Mouse (Mus musculus) ES-CJ7 (cell line): ENCODE results near the gene Sytl2.

Source experiments
- DNase-seq: peaks from one replicate; pipeline ENCODE4 v3.0.0; 2011; ENCODE audit warnings: low read depth, low spot score

The Sytl2 gene

DNA sequence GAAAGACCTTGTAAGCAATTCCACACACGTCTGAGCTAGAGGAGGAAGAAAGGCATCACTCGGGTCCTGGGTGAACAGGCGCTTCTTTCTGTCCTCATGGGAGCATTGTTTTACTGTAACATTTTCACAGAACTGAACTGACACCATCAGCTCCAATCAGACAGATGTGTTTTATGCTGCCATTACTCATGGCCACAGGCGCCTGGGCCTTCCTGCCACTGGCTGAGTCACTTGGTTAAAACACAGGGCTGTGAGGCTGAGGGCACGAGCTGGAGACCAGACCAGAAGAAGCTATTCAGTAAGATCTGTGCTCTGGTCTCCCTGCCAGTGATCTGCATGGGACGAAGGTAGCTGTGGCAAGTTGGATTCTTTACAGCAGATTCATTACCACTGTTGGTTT is 6.0 kb downstream of the Sytl2 start:
- no peak for DNase-seq

DNA sequence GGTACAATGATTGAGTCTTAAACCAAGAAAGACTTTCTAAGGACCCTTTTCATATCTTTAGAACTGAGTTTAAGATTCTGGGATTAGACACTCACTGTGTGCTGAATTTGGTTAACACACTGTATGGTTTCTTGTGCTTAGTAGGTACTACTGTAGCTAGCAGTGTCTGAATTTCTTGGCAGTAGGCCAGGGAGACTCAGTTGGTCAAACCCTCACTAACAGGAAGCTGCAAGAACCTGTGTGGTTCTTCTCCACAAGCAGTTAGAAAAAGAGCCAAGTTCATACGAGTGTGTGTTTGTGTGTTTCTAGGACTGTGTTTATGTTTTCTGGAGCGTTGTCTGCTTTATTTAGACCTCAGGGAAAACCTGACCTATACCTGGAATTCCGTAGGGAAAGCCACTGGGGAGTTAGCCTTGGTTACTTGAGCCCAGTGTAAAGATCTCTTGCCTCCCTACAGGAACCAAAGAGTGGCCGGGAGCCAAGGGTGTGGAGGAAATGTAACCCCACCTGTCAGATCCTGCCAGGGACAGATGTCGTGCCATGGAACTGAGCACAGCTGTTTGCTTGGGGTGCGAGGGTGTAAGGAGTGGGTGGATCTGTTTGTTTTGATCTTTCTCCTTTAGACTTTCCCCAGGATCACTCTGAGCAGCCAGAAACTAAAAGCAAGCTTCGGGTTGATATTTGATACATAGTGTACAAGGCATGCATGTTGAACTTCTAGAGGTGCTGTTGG is 10.3 kb downstream of the Sytl2 start:
- no peak for DNase-seq

DNA sequence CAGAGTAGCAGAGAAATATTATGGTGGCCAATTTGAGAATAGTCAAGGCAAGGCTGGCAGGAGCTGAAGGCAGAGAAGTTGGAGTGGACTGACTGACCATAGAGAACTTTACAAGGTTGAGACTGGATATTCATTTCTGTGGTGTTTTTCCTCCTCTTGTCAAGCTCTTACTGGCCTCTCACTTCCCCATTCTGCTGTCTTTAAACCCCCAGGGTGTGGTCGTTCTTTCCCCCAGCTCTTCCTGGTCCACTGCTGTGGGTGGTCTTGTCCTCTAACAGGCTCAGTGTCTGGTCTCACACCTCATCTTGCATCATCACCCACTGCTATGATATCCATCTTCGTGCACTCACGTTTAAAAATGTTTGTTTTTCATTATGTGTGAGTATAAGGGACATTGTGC is 11.4 kb downstream of the Sytl2 start:
- no peak for DNase-seq

DNA sequence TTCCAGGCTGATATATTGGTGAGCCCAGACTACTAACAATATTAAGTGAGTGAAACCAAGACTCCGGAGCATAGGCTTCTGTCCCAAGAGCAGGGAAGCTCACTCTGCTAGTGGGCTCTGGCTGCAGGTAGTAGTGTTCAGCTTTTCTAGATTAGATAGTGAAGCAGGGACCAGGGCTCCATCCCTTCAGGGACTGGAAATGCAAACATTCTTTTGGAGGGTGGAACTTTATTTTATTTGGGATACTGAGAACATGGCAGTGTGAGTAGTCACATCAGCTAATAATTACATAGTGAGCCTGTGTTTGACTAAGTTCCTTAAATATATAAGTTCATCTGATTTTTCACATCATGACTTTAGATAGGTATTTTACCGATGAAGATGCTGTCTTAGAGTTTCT is 14.8 kb downstream of the Sytl2 start:
- DNase-seq = no peak

DNA sequence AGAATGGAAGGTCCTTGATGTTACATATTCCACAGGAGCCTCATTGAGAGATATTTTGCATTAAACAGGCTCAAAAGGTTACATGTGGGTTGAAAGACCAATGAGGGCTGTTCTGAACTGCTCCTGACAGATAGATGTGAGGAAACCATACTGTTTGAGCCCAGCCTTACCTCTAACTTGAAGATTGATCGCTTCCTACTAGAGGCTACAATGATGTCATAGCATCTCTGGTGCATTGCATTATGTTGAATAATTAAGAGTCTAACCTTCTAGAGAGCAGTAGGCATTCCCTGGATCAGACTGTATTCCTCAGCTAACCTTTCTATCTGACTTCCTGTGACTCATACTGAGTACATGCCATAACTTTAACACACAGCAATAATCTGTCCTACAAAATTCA is 17.4 kb downstream of the Sytl2 start:
- no peak for DNase-seq

DNA sequence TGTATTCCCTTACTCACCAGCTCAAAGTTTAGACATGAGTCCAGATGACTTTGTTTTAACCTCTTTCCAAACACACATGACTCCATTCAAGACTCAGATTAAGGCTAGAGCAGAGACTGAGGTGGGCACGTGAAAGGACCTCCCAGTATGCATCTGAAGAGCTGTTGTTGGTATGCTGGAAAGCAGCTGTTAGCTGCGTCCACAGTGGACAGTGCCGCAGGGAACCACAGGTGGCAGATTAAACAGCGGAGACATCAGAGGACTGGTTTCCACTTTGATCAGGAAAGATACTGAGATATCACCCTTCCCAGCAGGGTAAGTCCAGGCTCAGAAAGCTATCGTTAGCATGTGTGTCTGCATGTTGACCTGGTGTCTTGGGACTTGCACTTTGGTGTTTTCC is 18.1 kb downstream of the Sytl2 start:
- DNase-seq = no peak

DNA sequence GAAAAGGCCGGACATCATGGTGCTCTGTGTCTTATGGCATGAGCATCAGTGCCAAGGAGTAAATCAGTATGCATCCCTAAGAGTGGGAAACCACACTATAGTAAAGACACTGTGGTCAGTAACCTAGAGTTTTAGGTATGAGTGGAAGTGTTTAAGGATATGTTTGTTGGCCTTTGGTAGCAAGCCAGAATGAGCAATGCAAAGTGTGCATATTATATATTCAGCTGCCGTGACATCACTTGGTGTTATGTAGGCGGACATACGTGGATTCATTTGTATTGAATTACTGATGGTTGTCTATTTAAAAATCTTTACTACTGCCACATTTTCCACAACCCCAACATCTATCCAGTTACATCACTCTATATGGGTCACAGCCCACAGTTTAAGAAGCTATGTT is 23.1 kb downstream of the Sytl2 start:
- DNase-seq = no peak

DNA sequence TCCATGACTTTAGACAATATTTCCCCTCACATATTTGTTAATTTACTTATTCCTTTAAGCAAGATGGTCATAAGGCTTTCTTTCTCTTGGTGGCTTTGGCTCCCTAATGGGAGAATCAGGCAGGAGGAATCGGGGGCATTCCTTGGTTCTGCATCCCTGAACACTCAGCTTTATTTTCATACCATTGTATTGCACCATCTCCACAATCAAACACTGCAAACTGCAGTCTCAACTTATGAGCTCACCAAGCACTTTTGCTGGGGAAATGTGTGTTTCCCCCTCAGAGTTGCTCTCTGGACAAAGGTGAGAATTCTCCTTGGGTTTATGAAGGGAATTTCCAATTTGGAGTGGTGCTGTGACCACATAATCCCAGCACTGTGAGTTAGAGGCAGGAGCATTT is 28.1 kb downstream of the Sytl2 start:
- no peak for DNase-seq

DNA sequence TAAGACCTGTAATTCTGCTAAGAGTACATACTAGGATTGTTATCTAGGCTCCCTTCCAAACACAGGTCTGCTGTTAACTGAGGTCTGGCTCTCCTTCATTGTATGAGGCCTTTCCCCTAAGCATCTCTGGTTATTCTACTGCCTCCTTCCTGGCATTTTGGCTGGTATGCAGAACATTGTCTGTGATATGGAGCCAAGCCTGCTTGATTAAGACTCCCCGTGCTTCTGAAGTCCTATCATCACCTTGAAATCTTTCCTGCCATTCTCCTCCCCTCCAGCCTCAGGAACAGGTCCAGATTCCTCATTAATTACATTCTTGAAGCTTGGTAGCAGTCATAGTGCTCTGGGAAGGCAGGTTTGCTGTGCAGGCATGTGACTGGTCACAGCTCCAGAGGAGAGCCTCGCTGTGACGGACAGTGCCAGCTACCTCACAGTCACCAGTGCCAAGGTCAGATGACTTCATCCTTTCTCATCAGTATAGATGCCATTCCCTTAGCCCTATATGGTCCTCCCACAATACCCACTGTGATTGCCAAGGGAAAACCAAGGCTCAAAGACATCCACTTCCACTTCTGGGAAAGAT is 30.5 kb downstream of the Sytl2 start:
- no peak for DNase-seq

DNA sequence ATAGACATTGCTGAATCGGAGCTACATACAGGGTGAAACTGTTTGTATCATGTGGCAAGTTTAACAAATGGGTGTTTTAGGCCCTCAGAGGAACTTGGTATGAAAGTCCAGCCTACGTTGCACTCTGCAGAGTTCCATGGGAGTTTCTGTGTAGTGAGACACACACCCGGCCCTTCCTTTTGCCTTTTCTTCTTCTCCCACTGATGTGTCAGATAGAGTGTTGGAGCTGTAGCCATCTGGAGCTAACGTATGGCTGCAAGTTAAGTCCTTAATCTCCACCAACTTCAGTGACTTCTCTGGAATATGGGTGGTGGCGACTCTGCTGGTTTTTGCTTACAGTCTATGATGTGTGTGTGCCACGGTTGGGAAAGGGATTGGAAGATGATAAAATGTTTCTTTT is 32.3 kb downstream of the Sytl2 start:
- no peak for DNase-seq

DNA sequence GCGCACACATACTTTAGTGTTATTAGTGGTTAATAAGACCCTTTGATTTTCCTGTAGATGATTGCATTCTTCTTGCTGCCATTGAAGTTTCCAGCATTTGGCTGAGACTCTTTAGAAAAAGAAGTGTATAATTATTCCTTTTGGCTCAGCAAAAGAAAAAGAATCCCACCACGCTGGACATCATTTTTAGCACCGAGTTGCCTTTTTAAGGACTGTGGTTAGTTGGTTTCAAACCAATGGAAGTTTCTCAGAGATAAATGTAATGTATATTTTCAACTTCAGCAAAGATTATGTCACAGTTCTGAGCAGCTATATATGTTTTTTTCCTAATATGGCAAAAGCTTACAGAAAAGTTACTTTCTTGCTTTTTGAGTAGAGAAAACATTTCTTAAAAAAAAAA is 32.8 kb downstream of the Sytl2 start:
- no peak for DNase-seq

DNA sequence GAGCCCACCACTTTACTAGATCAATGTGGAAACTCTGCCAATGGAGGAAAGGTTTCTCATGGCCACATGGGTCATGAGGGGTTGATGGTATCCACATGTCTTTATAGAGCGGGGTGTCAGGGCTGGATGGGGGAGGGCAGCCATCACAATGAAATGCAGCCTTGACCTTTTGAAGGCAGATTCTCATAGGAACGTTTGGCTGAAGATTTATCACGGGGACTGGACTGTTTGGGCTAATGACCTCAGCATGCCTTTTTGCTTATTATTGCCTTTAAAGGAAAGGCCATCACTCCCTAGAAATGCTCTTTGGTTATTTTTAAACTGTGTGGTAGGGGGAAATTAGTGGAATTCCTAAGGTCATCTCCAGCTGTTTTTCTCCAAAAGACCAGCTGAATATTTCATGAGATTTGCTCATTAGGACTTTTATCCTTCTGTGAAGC is 33.7 kb downstream of the Sytl2 start:
- no peak for DNase-seq

DNA sequence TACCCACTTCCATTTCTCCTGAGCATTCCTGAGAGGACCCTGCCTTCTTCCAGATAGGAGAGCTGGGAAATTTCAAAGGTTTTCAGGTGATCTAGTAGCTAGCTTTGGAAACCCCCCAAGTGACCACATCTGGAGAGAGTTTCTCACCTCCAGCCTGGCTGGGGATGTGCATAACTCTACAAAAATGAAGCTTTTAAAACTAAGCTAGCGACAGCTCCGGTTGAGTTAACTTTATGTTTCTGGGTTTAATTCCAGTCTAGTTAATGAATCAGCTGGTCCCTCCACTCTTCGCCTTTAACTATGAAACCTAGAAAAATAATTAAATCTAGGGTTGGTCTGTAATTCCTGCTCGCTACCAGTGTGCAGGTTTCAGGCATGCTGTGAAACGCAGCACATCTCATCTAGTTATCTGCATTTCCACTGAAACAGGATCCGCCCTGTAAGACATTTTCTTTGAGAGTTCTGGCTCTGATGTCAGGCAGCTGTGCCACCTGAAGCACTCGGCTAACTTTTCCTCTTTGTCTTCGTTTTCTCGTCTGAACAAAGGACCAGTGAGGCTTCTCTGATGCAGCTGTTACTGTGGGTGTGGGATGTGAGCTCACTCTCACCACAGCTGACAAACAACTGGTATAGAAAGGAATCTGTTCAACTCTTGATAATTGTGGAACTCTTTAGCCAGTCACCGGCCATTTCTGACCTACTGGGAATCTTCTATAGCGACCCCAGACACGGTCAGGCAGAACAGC is 39.3 kb downstream of the Sytl2 start:
- DNase-seq = peak; percentile 16

DNA sequence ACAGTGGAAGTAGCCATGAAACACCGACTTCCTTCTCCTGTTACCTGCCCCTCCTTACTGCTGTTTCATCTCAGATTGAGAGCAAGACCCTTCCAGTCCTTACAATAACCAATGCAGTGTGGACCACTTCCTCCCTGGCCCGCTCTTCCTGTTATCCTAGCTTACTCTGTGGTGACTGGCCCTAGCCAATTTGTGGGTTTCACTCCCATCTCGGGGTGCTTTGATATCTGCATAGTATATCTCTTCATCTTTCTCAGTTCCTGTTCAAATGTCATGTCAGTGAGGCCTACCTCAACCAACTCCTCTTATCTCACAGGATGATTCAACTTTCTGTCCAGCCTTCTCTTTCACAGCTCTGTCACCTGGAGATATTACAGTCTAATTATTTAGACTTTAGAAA is 42.9 kb downstream of the Sytl2 start:
- no peak for DNase-seq

DNA sequence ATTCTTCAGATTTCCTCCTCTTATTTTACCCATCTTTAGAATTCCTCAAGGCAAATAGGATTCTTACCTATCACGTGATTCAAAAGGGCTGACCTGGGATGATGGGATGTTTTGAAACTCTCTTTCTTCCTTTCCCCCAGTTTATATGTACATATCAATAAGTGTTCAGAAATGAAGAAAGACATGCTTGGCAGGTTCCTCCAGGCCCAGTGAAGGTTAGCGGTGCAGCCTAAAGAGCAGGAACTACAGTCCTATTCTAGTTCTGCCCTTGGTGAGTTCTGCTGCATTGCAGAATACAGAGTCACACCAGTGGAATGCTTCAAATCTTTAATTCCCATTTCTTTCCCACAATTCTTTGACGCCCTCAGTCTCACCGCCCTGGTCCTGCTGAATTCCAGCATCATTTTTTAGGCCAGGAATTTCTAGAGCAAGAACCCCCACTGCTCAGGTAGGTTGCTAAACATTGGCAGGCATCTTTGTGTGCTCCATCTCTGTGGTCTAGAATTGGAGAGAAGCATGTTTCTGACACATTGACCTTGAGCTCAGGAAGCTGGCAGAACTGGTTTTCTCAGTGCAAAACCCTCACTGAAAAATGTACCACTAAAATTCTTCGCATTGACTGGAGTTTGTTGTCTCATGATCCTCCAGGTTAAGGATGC is 45.9 kb downstream of the Sytl2 start:
- no peak for DNase-seq

DNA sequence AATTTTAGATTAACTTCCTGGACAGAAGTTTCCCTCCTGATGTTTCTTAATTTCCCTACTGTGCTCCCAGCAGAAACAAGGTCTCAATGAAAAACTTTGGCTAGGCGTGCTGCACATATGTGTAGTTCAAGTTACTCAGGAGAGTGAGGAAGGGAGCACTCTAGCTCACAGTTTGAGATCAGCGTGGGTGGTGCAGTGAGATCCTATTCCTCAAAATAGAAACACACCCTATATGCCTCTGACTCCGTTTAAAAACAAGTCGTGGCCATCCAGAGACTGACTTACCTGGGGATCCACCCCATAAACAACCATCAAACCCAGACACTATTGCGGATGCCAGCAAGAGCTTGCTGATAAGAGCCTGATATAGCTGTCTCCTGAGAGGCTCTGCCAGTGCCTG is 47.0 kb downstream of the Sytl2 start:
- DNase-seq = no peak

DNA sequence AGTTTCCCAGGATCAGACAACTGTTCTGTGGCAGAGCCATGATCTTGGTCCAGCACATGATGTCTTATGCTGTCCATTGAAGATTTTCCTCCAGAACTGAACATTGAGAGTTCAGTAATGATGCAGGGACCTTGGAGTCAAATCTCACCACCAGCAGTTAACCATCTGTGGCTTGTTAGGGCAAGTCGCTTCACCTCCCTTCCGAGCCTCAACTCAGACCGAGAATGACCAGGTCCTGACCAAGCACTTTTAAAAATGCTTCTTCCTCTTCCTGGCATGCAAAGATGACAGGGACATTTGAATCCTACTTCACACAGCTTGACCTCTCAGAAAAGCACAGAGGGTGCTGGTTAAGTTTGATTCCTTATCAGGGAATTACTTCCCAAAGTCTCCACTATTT is 50.1 kb downstream of the Sytl2 start:
- no peak for DNase-seq

DNA sequence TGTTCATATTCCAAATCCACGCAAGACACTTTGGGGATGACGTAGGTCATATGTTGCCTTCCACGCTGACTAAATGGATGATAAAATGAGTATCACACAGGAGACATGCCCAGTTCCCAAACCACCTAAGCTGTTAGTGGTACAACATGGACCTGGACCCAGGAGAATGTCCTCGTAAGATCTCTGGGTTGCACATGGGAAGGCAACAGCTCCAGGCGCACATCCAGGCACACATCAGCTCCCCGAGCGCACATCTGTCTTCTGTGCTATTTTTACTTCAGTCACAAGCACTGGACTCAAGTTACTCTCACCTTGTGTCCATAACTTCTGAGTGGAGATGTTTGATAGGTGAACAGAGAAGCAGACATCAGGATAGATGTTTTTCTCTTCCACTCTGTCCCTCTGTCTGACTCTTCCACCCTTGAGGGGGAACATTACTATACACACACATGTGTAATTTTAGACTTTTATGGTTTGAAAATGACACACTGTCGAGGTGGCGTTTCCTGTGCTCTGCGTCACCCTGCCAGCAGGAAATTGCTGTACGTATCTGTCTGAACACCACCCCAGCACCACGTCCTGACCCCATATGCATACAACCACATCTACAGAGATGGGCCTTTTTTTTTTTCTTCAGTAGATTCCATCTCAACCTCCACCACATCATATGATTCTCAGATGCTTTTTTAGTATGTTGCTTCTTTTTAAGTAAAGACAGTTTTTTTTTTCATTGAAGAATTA is 51.6 kb downstream of the Sytl2 start:
- no peak for DNase-seq

DNA sequence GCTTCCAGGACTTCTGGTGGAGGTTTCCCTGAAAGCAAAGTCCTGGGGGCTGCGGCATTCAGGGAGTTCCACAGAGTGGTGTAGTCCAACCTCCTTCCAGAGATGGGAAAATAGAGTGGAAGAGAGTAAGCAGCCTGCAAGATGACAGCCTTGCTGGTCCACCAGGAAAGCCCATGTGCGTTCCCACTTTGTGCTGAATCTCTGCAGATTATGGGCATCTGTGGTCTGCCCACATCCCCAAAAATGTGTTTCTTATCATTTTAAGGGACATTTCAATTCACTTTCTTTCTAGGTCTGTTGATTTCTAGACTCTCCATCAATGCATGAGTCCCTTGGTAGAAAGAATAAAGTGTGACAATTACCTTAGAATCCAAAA is 52.2 kb downstream of the Sytl2 start:
- DNase-seq = no peak

DNA sequence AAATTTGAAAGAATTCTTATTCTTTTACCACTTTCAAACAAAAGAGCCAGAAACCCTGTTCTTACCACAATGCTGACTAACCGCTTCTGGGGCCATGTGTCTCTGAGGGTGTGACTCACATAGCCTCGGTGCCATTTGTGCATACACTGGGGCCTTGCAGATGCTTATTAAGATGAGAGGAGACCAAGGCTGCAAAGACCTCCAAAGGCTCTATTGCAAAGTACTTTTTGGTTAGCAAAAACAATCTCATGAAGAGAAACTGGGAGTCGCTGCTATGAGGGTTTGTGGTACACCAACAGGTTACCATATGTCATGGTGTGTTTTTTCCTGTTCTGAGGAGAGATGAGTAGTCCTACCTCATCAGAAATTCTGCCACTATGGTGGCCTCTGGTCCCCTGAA is 53.4 kb downstream of the Sytl2 start:
- no peak for DNase-seq

DNA sequence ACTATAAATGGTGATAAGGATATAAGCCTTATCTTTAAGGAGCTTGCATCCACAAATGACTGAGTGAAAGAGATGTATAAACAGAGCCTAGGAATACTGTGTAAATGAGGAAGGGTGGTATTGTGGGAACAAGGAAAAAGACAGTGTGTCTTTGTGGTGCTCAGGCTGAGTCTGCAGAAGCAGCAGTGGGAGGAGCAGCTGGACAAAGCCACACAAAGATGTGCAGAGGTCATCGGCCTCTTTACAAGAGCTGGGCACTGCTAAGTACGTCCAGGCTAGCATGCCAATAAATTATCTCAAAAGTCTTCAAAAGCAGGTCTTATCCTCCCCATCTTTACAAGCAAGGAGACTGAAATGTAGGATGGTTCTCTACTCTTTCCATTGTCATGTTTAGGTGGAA is 53.9 kb downstream of the Sytl2 start:
- no peak for DNase-seq

DNA sequence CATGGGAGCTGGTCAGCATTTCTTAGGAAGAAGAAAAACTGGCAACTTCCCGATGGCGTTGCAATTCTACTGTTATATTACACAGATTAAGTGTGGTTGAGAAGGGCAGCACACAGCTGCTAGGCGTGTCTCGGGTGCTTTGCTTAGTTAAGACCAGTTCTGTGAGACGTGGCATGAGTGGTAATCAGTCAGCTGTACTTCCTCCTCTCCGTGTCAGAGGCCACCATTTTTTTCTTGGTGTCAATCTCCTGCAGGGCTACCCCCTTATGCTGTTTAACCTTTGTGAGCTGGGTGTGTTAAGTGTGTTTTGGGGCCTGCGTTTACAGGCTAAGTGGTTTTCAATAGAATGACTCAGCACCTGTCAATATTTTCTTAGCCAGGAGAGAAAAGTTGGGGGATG is 60.7 kb downstream of the Sytl2 start:
- no peak for DNase-seq
